In the genomic region with DNA sequence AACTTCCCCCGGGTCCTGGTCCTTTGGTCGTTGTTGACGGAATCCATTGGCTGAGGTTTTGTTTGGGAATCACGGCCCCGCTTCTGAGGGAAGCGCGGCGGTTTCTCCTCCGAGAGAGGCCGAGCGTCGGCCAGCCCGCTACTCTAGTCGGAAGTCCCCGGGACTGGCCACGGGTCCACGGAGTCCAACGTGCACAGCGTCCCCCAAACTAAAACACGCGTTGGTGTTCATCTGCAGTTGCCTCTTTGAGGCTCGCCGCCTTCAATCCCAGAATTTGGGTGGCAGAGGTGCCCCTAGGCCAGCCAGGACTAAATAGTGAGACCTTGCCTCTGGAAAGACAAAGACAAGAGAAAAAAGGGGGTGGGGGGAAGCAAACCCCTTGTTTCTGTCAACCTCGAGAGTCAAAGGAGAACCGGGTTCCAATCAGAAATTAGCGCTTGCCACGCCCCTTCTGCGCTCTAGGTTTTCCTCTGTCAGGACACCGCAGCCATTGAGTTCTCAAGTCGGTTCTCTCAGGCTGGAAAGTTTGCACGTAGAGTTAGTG, we compare ENCODE assay signal across 8 mouse cellular contexts. TPM values are rescaled to one million over a fixed set of nuclear protein-coding genes. Genes with fewer than 3 reads are reported as not detected.
DNase-seq lines count a peak whose midpoint lies in the region; ATAC-seq and TF ChIP-seq lines count a peak whose summit lies in the region.

No protein-coding gene starts in this region.

- TF ChIP-seq CTCF in heart, adult 2 months (IDR thresholded peaks at IDR 0.05) = no peak
- no peak for TF ChIP-seq CTCF in intestine, postnatal 0 days (IDR thresholded peaks at IDR 0.05; ENCODE audit: low read depth)

- no peaks in the 10 kb centered on the region for H3K79me2 ChIP-seq in heart, adult 2 months (replicated peaks; ENCODE audit: control insufficient read depth, insufficient read depth, low read length)
- H3K79me2 ChIP-seq in macrophage (ENCODE audit: inconsistent target) = no peaks in the 10 kb centered on the region

- no peak for TF ChIP-seq EP300 in heart, adult 2 months (IDR thresholded peaks at IDR 0.05; ENCODE audit: insufficient read depth, low read depth, low read length)

- peak overlapping the region; percentile 85 for H3K4me3 ChIP-seq in heart, adult 2 months
- H3K4me3 ChIP-seq in erythroblast, embryonic 14.5 days (replicated peaks) = peak overlapping the region; percentile 97
- peak overlapping the region; percentile 93 for H3K4me3 ChIP-seq in intestine, postnatal 0 days (ENCODE audit: low read depth, low read length)
- peak overlapping the region; percentile 74 for H3K4me3 ChIP-seq in macrophage (ENCODE audit: inconsistent target)
- peak overlapping the region; percentile 84 for H3K4me3 ChIP-seq in stomach, embryonic 16.5 days (replicated peaks; ENCODE audit: low read length)

- TF ChIP-seq POLR2A in heart, adult 2 months (IDR thresholded peaks at IDR 0.05; ENCODE audit: insufficient read depth, low read depth, low read length) = no peak

- peak; percentile 19 for ATAC-seq in intestine, postnatal 0 days
- ATAC-seq in stomach, embryonic 16.5 days (ENCODE audit: insufficient read depth, low FRiP score) = no peak

- H3K27ac ChIP-seq in heart, adult 2 months = peak overlapping the region; percentile 73
- peak overlapping the region; percentile 65 for H3K27ac ChIP-seq in intestine, postnatal 0 days (ENCODE audit: low read depth, low read length)
- H3K27ac ChIP-seq in macrophage = peak overlapping the region; percentile 35; the same call in 1 of the 2 replicates
- peak overlapping the region; percentile 48 for H3K27ac ChIP-seq in stomach, embryonic 16.5 days (ENCODE audit: low read length)

- intact Hi-C loops in heart, adult 2 months (cut with DNase I) = loop anchor here (2.0 to 5.0 kb wide), 4 partner anchors 97 to 347 kb away; partner anchors contain the start of genes Tfdp2, Trpc1, U2surp and Xrn1
- intact Hi-C loops in heart, postnatal 25 days (cut with DNase I) = loop anchor here (5.0 to 10.0 kb wide), 5 partner anchors 111 to 627 kb away; partner anchors contain the start of gene U2surp

- DNase-seq in heart, adult 2 months = no peak
- DNase-seq in heart, postnatal 25 days (ENCODE audit: low spot score) = no peak
- peak; percentile 81 for DNase-seq in ZHBTc4 (ENCODE audit: low read depth, low spot score)
- DNase-seq in right cerebral cortex, postnatal 10 days (ENCODE audit: low spot score in 2 of 2) = no peak

- H3K4me1 ChIP-seq in heart, adult 2 months (ENCODE audit: control insufficient read depth, insufficient read depth, low read length) = peaks cover 1% of the 10 kb centered on the region; the same call in 1 of the 2 replicates
- H3K4me1 ChIP-seq in erythroblast, embryonic 14.5 days (ENCODE audit: control insufficient read depth) = peaks cover 18% of the 10 kb centered on the region
- H3K4me1 ChIP-seq in intestine, postnatal 0 days (replicated peaks; ENCODE audit: control insufficient read depth, insufficient read depth, low read length) = no peaks in the 10 kb centered on the region
- no peaks in the 10 kb centered on the region for H3K4me1 ChIP-seq in stomach, embryonic 16.5 days (ENCODE audit: control insufficient read depth, insufficient read depth, low read length)

- no peaks in the 10 kb centered on the region for H3K27me3 ChIP-seq in heart, adult 2 months (ENCODE audit: control insufficient read depth, insufficient read depth, low read length)
- H3K27me3 ChIP-seq in erythroblast, embryonic 14.5 days (ENCODE audit: control insufficient read depth) = no peaks in the 10 kb centered on the region
- H3K27me3 ChIP-seq in intestine, postnatal 0 days (replicated peaks; ENCODE audit: control insufficient read depth, insufficient read depth, low read length) = no peaks in the 10 kb centered on the region
- no peaks in the 10 kb centered on the region for H3K27me3 ChIP-seq in stomach, embryonic 16.5 days (ENCODE audit: control insufficient read depth, insufficient read depth, low read length)

- peak overlapping the region; percentile 82 for H3K9ac ChIP-seq in heart, adult 2 months (ENCODE audit: low read depth, low read length)
- H3K9ac ChIP-seq in intestine, postnatal 0 days (ENCODE audit: low read depth, low read length) = peak overlapping the region; percentile 77
- peak overlapping the region; percentile 84 for H3K9ac ChIP-seq in stomach, embryonic 16.5 days (ENCODE audit: low read length)

- WGBS in heart, adult 2 months = under 1% methylated on average over 31 of the region's 31 CpGs
- WGBS in intestine, postnatal 0 days = under 1% methylated on average over 31 of the region's 31 CpGs
- under 1% methylated on average over 31 of the region's 31 CpGs for WGBS in macrophage (ENCODE audit: missing documents)
- under 1% methylated on average over 31 of the region's 31 CpGs for WGBS in stomach, embryonic 16.5 days

- no peaks in the 10 kb centered on the region for H3K36me3 ChIP-seq in heart, adult 2 months (ENCODE audit: control insufficient read depth, insufficient read depth, low read length)
- no peaks in the 10 kb centered on the region; the same call in 1 of the 2 replicates for H3K36me3 ChIP-seq in erythroblast, embryonic 14.5 days (ENCODE audit: control insufficient read depth)
- H3K36me3 ChIP-seq in intestine, postnatal 0 days (ENCODE audit: control insufficient read depth, insufficient read depth) = no peaks in the 10 kb centered on the region; the same call in 1 of the 2 replicates
- H3K36me3 ChIP-seq in macrophage (ENCODE audit: inconsistent target) = no peaks in the 10 kb centered on the region
- H3K36me3 ChIP-seq in stomach, embryonic 16.5 days (ENCODE audit: control insufficient read depth, insufficient read depth, low read length) = 0 out of 2 replicates have a peak, but pooled peaks cover 4% of the 10 kb centered on the region

- peak overlapping the region; percentile 85 for H3K4me2 ChIP-seq in intestine, postnatal 0 days (replicated peaks; ENCODE audit: low read depth)
- H3K4me2 ChIP-seq in stomach, embryonic 16.5 days (ENCODE audit: low read depth, low read length) = peak overlapping the region; percentile 75

- no peaks in the 10 kb centered on the region for H3K9me3 ChIP-seq in erythroblast, embryonic 14.5 days (ENCODE audit: control insufficient read depth, low read length)
- H3K9me3 ChIP-seq in intestine, postnatal 0 days (ENCODE audit: control insufficient read depth) = no peaks in the 10 kb centered on the region
- no peaks in the 10 kb centered on the region for H3K9me3 ChIP-seq in stomach, embryonic 16.5 days (replicated peaks; ENCODE audit: control insufficient read depth, low read length)

RNA-seq across cellular contexts. Expression of gene Atr, which starts 0.7 kb away (rescaled TPM):
- total RNA-seq in heart, adult 2 months (2021) = 1 to 10 TPM; 7.2 to 7.5 TPM
- 2.0 and 5.2 TPM in 2 replicates for polyA plus RNA-seq in heart, adult 2 months (2012; rRNA removed)
- 1 to 10 TPM; 7.0 to 7.2 TPM for total RNA-seq in heart, postnatal 25 days (2021)
- 0.02 and 0.03 TPM in 2 replicates for polyA plus RNA-seq in erythroblast, embryonic 14.5 days (2012)
- 4.3 and 5.0 TPM in 2 replicates for polyA plus RNA-seq in intestine, postnatal 0 days (2015; fragmentation: Nextera tagmentation; extraction: Ambion mirVana)
- total RNA-seq in macrophage (2018; cell fraction: chromatin; rRNA removed) = 10 to 100 TPM; 35.1 to 80.1 (median 58.8) TPM
- 1 to 10 TPM; 3.0 to 8.4 (median 4.9) TPM for total RNA-seq in macrophage (2018; cell fraction: cytosol; rRNA removed)
- 10 to 100 TPM; 18.3 to 76.7 (median 35.1) TPM for total RNA-seq in macrophage (2018; cell fraction: nucleus; rRNA removed)
- polyA plus RNA-seq in macrophage (2018) = 4.0 to 7.4 TPM (median 4.2 TPM) in 3 replicates
- polyA plus RNA-seq in stomach, embryonic 16.5 days (2015; fragmentation: Nextera tagmentation; extraction: Ambion mirVana) = 12.5 and 14.0 TPM in 2 replicates

RNA-seq across cellular contexts. Expression of gene Pls1, which starts 13.0 kb away (rescaled TPM):
- 1 to 10 TPM in 1 of 2 experiments, under 1 TPM in 1; 0.34 to 1.2 TPM for total RNA-seq in heart, adult 2 months (2021)
- polyA plus RNA-seq in heart, adult 2 months (2012; rRNA removed) = 0.23 and 0.31 TPM in 2 replicates
- under 1 TPM; 0.29 to 0.36 TPM for total RNA-seq in heart, postnatal 25 days (2021)
- not detected in 2 replicates for polyA plus RNA-seq in erythroblast, embryonic 14.5 days (2012)
- 512 and 547 TPM in 2 replicates for polyA plus RNA-seq in intestine, postnatal 0 days (2015; fragmentation: Nextera tagmentation; extraction: Ambion mirVana)
- under 1 TPM in 1 of 26 experiments, not detected in 25; 0.33 TPM for total RNA-seq in macrophage (2018; cell fraction: chromatin; rRNA removed)
- under 1 TPM in 8 of 26 experiments, not detected in 18; 0.04 to 0.09 (median 0.05) TPM for total RNA-seq in macrophage (2018; cell fraction: cytosol; rRNA removed)
- total RNA-seq in macrophage (2018; cell fraction: nucleus; rRNA removed) = under 1 TPM in 5 of 26 experiments, not detected in 21; 0.15 to 0.72 (median 0.34) TPM
- 0.06 to 0.24 TPM in 2 of 3 replicates, not detected in the other for polyA plus RNA-seq in macrophage (2018)
- 43.7 and 45.5 TPM in 2 replicates for polyA plus RNA-seq in stomach, embryonic 16.5 days (2015; fragmentation: Nextera tagmentation; extraction: Ambion mirVana)

Comparison
In these comparisons a context has a peak if more than half of its experiments do, and no peak if none do; other contexts are left out.
1. RNA of gene Pls1, which starts 13.0 kb away (polyA plus RNA-seq): 512 to 547 TPM in intestine, postnatal 0 days and 43.7 to 45.5 TPM in stomach, embryonic 16.5 days; 0.23 to 0.31 TPM in heart, adult 2 months, 0.06 to 0.24 TPM in macrophage and not detected in erythroblast, embryonic 14.5 days; every median in the first group is over 10 times any median in the second.
2. Peak in every context shown above with its lines, with median percentiles within 50 percentile points of each other: H3K27ac ChIP-seq, H3K4me3 ChIP-seq and H3K9ac ChIP-seq.